Comparison of ENCODE assay signal across 17 mouse cellular contexts in the genomic region with DNA sequence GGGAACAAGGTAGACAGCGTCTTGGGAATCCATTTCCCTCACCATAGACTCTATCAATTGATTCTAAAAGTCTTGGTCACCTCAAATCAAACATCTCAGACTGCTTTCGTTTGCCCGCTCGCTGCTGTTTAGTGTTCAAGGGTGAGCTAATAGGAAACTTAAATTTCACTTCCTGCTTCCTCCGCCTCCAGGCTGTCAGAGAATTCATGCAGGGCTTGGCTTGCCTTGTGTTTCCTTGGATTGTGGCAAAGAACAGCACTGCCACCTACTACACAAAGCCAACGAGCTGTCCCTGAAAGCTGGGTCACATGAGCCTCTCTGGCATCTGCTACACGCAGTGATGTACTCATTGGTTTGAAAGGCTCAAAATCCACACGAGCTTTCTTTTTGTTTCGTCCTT.
DNase-seq lines count a peak whose midpoint lies in the region; ATAC-seq and TF ChIP-seq lines count a peak whose summit lies in the region.
"Had no signal": no experiment of that assay in that cellular context is flagged by ENCODE, and none has a peak within 500 bp of the region (broad histone marks: within the 10 kb centered on the region; RNA-seq: fewer than 3 reads in every experiment).

No protein-coding gene starts in this region.

- no peak for ATAC-seq in erythroid progenitor cell, adult 5-6 weeks (replicated peaks; ENCODE audit: low FRiP score, poor library complexity, severe bottlenecking)
- ATAC-seq in forebrain, embryonic 15.5 days (replicated peaks) = no peak
- ATAC-seq: intestine, postnatal 0 days had no signal

- no peak overlapping the region for H3K9ac ChIP-seq in forebrain, embryonic 15.5 days (replicated peaks)
- H3K9ac ChIP-seq: limb, embryonic 12.5 days; lung, embryonic 14.5 days; neural tube, embryonic 13.5 days; stomach, embryonic 15.5 days had no signal

- no peaks in the 10 kb centered on the region for H3K9me3 ChIP-seq in limb, embryonic 10.5 days (replicated peaks)
- H3K9me3 ChIP-seq in forebrain, embryonic 15.5 days = no peaks in the 10 kb centered on the region
- H3K9me3 ChIP-seq: limb, embryonic 12.5 days; neural tube, embryonic 13.5 days; stomach, embryonic 15.5 days had no signal

- H3K4me2 ChIP-seq in forebrain, embryonic 15.5 days (replicated peaks) = no peak overlapping the region
- H3K4me2 ChIP-seq: limb, embryonic 12.5 days; lung, embryonic 14.5 days; midbrain, embryonic 11.5 days; neural tube, embryonic 13.5 days; stomach, embryonic 15.5 days had no signal

- H3K27ac ChIP-seq in layer of hippocampus, adult 2 months = peak overlapping the region; percentile 66
- H3K27ac ChIP-seq in limb, embryonic 10.5 days = no peak overlapping the region
- H3K27ac ChIP-seq in forebrain, embryonic 15.5 days (replicated peaks) = no peak overlapping the region
- H3K27ac ChIP-seq: limb, embryonic 12.5 days; neural tube, embryonic 13.5 days; stomach, embryonic 15.5 days had no signal

- no peak for TF ChIP-seq CTCF in layer of hippocampus, adult 2 months (conservative IDR thresholded peaks at IDR 0.05)

- WGBS in limb, embryonic 10.5 days = 82% methylated on average over 9 of the region's 9 CpGs
- 74% methylated on average over 9 of the region's 9 CpGs for WGBS in forebrain, embryonic 15.5 days

- H3K4me1 ChIP-seq in limb, embryonic 10.5 days = peaks cover 7% of the 10 kb centered on the region; the same call in 1 of the 2 replicates
- H3K4me1 ChIP-seq in forebrain, embryonic 15.5 days = 0 out of 2 replicates have a peak, but pooled peaks cover 9% of the 10 kb centered on the region
- H3K4me1 ChIP-seq: limb, embryonic 12.5 days; neural tube, embryonic 13.5 days; stomach, embryonic 15.5 days had no signal

- DNase-seq in layer of hippocampus, adult 18-20 months (ENCODE audit: low spot score in 2 of 2) = peak; percentile 48 to 74
- DNase-seq in layer of hippocampus, postnatal 25 days (ENCODE audit: extremely low spot score in 1 of 2, low spot score in 1 of 2) = no peak
- peak; percentile 64 for DNase-seq in CD4-positive, CD25-positive, alpha-beta regulatory T cell, adult 2 months (ENCODE audit: low read depth, low spot score)
- peak; percentile 60 to 68 for DNase-seq in cerebellum, adult 18-20 months
- peak; percentile 48 to 55 for DNase-seq in layer of hippocampus, adult 2 months (ENCODE audit: low spot score in 2 of 2)
- DNase-seq in limb, embryonic 10.5 days (ENCODE audit: low spot score) = no peak
- DNase-seq: kidney, postnatal 4 days; lung, embryonic 14.5 days; retina, postnatal 1 day had no signal

- no peaks in the 10 kb centered on the region for H3K27me3 ChIP-seq in limb, embryonic 10.5 days (ENCODE audit: low read depth, poor library complexity, severe bottlenecking)
- H3K27me3 ChIP-seq in forebrain, embryonic 15.5 days = no peaks in the 10 kb centered on the region
- H3K27me3 ChIP-seq: neural tube, embryonic 13.5 days; stomach, embryonic 15.5 days had no signal

- no peak overlapping the region for H3K4me3 ChIP-seq in layer of hippocampus, adult 2 months
- no peak overlapping the region for H3K4me3 ChIP-seq in limb, embryonic 10.5 days
- H3K4me3 ChIP-seq in forebrain, embryonic 15.5 days = no peak overlapping the region
- H3K4me3 ChIP-seq: erythroblast, embryonic 14.5 days; limb, embryonic 12.5 days; neural tube, embryonic 13.5 days; stomach, embryonic 15.5 days had no signal

- H3K36me3 ChIP-seq in limb, embryonic 10.5 days = no peaks in the 10 kb centered on the region
- no peaks in the 10 kb centered on the region for H3K36me3 ChIP-seq in forebrain, embryonic 15.5 days
- H3K36me3 ChIP-seq: limb, embryonic 12.5 days; neural tube, embryonic 13.5 days; stomach, embryonic 15.5 days had no signal

Comparison
In these comparisons a context has a peak if more than half of its experiments do, and no peak if none do; other contexts are left out.
1. DNase-seq: peak in layer of hippocampus, adult 18-20 months (2 of 2), CD4-positive, CD25-positive, alpha-beta regulatory T cell, adult 2 months (single experiment), cerebellum, adult 18-20 months (2 of 2) and layer of hippocampus, adult 2 months (2 of 2); none in layer of hippocampus, postnatal 25 days (0 of 2) and limb, embryonic 10.5 days (single experiment).